ENCODE assay signal across 8 mouse cellular contexts in genomic region chr7:44745076-44745475, GRCm38 (mm10). TPM values are rescaled to one million over a fixed set of nuclear protein-coding genes. Genes with fewer than 3 reads are reported as not detected.
DNase-seq lines count a peak whose midpoint lies in the region; ATAC-seq lines count a peak whose summit lies in the region.

No protein-coding gene starts in this region.

- intact Hi-C loops in left cerebral cortex, postnatal 36 days (cut with DNase I): no loop called here

- WGBS in intestine, embryonic 16.5 days: under 1% methylated on average over 18 of the region's 18 CpGs
- WGBS in midbrain, embryonic 10.5 days: under 1% methylated on average over 18 of the region's 18 CpGs

- H3K4me3 ChIP-seq in intestine, embryonic 16.5 days (ENCODE audit: low read length): peak overlapping the region; percentile 52
- peak overlapping the region; percentile 59 for H3K4me3 ChIP-seq in midbrain, embryonic 10.5 days

- peak overlapping the region; percentile 67 for H3K9ac ChIP-seq in intestine, embryonic 16.5 days (ENCODE audit: low read depth, low read length)

- H3K27ac ChIP-seq in intestine, embryonic 16.5 days (ENCODE audit: low read length): no peak overlapping the region
- peak overlapping the region; percentile 86 for H3K27ac ChIP-seq in midbrain, embryonic 10.5 days (replicated peaks)

- peaks cover 25% of the 10 kb centered on the region for H3K4me1 ChIP-seq in intestine, embryonic 16.5 days (ENCODE audit: control insufficient read depth, insufficient read depth, low read length)
- H3K4me1 ChIP-seq in midbrain, embryonic 10.5 days: peaks cover 42% of the 10 kb centered on the region

- H3K36me3 ChIP-seq in intestine, embryonic 16.5 days (ENCODE audit: control insufficient read depth, insufficient read depth, low read length): no peaks in the 10 kb centered on the region
- no peaks in the 10 kb centered on the region for H3K36me3 ChIP-seq in midbrain, embryonic 10.5 days

- no peaks in the 10 kb centered on the region for H3K9me3 ChIP-seq in intestine, embryonic 16.5 days (ENCODE audit: control insufficient read depth, low read length)
- no peaks in the 10 kb centered on the region for H3K9me3 ChIP-seq in midbrain, embryonic 10.5 days (replicated peaks)

- H3K27me3 ChIP-seq in intestine, embryonic 16.5 days (replicated peaks; ENCODE audit: control insufficient read depth, insufficient read depth, low read length): no peaks in the 10 kb centered on the region
- no peaks in the 10 kb centered on the region for H3K27me3 ChIP-seq in midbrain, embryonic 10.5 days (ENCODE audit: low read depth, poor library complexity, severe bottlenecking)

- DNase-seq in urinary bladder, adult 18-20 months (ENCODE audit: low spot score in 2 of 2): peak; percentile 44 to 45
- DNase-seq in urinary bladder, postnatal 10 days (ENCODE audit: low spot score): no peak
- peak; percentile 83 for DNase-seq in embryo, embryonic 9.5 days (ENCODE audit: extremely low spot score)
- peak; percentile 47 to 74 for DNase-seq in gastrocnemius, postnatal 4 days (ENCODE audit: low spot score in 2 of 2)
- peak; percentile 76 to 78 for DNase-seq in left cerebral cortex, postnatal 36 days (ENCODE audit: low spot score in 2 of 2)
- DNase-seq in midbrain, embryonic 10.5 days (ENCODE audit: low spot score): peak; percentile 85
- DNase-seq in right cerebral cortex, postnatal 36 days (ENCODE audit: low spot score in 2 of 2): peak; percentile 62 to 76

- ATAC-seq in intestine, embryonic 16.5 days: peak; percentile 49

- H3K4me2 ChIP-seq in intestine, embryonic 16.5 days (ENCODE audit: low read depth, low read length): peak overlapping the region; percentile 87

RNA-seq across cellular contexts. Expression of gene Vrk3, which starts 3.1 kb away (rescaled TPM):
- total RNA-seq in gastrocnemius, postnatal 4 days (2021): 10 to 100 TPM; 18.9 to 20.7 TPM
- 47.3 and 48.5 TPM in 2 replicates for polyA plus RNA-seq in intestine, embryonic 16.5 days (2015; fragmentation: Nextera tagmentation; extraction: Ambion mirVana)
- 10 to 100 TPM; 28.1 to 29.4 TPM for total RNA-seq in left cerebral cortex, postnatal 36 days (2021)
- 44.7 and 49.5 TPM in 2 replicates for polyA plus RNA-seq in midbrain, embryonic 10.5 days (2016; fragmentation: Nextera tagmentation; extraction: Ambion mirVana)

RNA-seq across cellular contexts. Expression of gene Zfp473, which starts 5.8 kb away (rescaled TPM):
- total RNA-seq in gastrocnemius, postnatal 4 days (2021): under 1 TPM; 0.32 to 0.41 TPM
- 1.8 and 2.0 TPM in 2 replicates for polyA plus RNA-seq in intestine, embryonic 16.5 days (2015; fragmentation: Nextera tagmentation; extraction: Ambion mirVana)
- total RNA-seq in left cerebral cortex, postnatal 36 days (2021): under 1 TPM; 0.32 to 0.36 TPM
- polyA plus RNA-seq in midbrain, embryonic 10.5 days (2016; fragmentation: Nextera tagmentation; extraction: Ambion mirVana): 3.2 and 3.6 TPM in 2 replicates

RNA-seq across cellular contexts. Expression of gene Izumo2, which starts 36.5 kb away (rescaled TPM):
- not detected for total RNA-seq in gastrocnemius, postnatal 4 days (2021)
- not detected in 2 replicates for polyA plus RNA-seq in intestine, embryonic 16.5 days (2015; fragmentation: Nextera tagmentation; extraction: Ambion mirVana)
- not detected for total RNA-seq in left cerebral cortex, postnatal 36 days (2021)
- polyA plus RNA-seq in midbrain, embryonic 10.5 days (2016; fragmentation: Nextera tagmentation; extraction: Ambion mirVana): not detected in 2 replicates
